Mouse (Mus musculus): ENCODE data around the gene Gm5134. TPM values are rescaled to one million over a fixed set of nuclear protein-coding genes. Genes with fewer than 3 reads are reported as not detected.

Gm5134 gene
- 0.07 and 0.13 TPM in 2 replicates for polyA plus RNA-seq (2012; rRNA removed)

DNA sequence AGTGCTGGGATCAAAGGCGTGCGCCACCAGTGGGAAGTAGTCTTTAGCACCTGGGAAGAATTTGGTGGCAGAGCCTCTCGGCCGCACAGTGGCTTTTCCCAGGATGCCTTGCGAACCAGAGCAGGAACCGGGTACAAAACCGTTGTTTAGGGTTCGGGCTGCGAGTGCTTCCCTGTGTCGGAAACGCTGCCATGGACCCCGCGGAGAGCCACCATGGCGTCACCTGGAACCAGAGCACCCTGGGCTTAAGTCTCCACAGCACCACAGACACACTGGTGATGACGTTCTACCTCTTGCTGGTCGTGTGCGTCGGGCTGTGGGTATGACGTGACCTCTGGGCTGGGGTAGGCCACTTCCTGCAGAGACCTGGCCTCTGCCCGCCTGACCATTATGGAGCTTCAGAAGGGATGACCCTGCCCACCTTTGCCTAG, at the start of gene Gm5134:
Gm5134 (plus strand) TSS at position 134 of the 431 bp plus-strand sequence.
- no peak for DNase-seq (ENCODE audit: low read depth)

DNA sequence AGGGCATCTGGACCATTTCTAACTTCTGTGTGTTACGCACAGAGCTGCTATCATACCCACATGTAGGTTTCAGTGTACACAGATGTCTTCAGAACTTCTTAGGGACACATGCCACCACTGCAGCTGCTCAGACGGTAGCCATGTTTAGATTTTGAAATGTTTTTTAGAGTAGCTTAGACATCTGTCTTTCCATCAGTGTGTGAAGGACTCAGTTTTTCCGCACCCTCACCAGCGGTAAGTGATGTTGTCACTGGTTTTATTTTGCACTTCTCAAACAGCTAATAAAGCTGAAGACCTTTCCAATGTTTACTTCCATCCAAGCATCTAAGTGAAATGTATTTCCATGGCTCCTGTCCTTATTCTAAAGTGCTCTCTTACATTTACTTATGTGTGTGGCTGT, 47.4 kb upstream of the Gm5134 start:
- no peak for DNase-seq (ENCODE audit: low read depth)

DNA sequence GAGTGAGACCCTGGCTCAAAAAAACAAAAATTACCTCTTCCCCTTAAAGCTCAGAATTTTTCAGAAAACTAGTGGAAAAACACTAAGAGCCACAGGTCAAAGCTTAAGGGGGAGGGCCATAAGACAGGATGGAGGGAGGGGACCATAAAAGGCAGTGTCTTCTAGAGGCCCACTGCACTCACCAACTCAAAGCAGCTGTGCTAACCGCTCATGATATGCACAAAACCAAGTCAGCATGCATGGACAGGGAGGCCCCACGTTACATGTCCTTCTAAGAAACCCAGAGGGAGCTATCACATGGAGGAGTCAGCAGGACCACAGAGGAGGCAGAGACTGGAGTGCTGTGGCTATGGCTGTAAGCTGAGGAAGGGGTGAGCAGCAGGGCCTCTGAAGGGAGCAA, 43.6 kb upstream of the Gm5134 start:
- DNase-seq (ENCODE audit: low read depth), result no peak

DNA sequence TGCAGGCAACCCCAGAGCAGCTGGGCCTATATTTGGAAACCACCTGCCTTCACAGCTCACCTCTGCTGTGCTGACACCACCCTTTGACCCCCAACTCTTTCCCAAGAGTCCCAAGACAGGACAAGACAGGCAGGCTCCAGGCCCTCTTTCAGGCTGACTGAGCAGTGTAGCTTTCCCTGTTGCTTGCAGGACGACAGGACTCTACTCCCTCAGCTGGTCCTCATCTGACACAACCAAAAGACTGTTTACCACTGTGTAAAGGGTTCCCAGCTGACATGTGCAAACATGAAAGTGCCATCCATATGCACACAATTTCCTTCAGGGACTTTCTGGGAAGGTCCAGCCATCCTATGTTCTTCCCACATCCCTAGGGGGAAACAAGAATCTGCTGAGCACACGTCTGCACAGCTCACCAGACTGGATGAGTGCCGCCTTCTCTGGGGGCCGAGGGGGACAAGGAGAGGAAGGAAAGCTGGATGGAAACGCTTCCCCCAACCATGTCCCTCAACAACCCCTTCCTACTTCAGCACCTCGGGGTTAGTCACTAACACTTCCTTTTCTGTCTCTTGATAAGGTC, 41.2 kb upstream of the Gm5134 start:
- no peak for DNase-seq (ENCODE audit: low read depth)

DNA sequence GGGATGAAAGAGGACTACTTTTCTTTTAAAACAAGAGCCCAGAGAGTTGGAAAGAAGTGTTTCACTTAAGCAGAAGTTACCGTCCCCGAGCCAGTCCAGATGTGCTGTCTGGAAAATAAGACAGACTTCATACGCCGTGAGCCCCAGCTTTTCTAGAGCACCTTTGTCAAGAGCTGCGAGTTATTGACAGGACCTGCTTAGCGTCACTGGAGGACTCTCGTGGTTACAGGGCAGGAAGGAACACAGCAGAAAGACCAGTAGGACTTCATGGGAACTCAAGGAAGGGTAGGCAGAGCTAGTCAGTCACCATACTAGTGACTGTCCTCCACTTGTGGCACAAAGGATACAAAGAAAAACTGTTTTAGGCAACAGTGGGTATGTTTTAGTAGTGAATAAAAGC, 38.8 kb upstream of the Gm5134 start:
- no peak for DNase-seq (ENCODE audit: low read depth)

DNA sequence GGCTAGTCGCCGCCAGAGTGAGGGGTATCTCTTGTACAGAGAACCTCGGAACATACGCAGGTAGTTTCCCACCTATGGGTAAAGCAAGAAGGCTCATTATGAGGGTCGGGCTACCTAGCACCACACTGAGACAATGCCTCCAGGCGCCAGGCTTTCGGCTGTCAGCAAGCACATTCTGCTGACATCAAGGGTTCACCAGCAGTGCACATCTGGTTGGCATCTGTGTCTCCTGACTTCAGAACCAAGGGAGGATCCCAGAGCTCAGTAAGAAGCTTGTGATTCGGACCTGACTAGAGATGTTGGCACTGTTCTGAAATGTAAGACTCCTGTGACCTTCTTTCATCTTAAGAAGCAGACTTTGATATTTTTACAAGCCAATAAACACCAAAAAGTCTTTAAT, 37.5 kb upstream of the Gm5134 start:
- no peak for DNase-seq (ENCODE audit: low read depth)

DNA sequence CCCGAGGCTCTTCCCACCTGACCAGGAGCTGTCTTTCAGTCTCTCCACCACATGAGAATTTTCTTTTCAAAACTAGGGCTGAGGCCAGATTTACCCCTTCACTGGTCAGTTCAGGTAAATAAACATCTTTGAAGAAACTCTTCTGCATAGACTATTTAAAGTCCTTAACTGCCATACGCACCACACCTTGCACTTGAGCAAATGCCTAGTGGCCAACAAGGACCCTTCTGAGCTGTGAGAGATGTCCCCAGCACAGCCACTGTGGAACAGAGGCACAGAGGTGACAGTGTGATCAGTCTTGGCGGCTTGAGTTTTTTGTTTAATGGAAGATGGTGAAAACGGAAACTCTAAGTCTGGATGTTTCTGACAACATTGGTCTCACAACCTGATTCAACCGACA, 35.3 kb upstream of the Gm5134 start:
- no peak for DNase-seq (ENCODE audit: low read depth)

DNA sequence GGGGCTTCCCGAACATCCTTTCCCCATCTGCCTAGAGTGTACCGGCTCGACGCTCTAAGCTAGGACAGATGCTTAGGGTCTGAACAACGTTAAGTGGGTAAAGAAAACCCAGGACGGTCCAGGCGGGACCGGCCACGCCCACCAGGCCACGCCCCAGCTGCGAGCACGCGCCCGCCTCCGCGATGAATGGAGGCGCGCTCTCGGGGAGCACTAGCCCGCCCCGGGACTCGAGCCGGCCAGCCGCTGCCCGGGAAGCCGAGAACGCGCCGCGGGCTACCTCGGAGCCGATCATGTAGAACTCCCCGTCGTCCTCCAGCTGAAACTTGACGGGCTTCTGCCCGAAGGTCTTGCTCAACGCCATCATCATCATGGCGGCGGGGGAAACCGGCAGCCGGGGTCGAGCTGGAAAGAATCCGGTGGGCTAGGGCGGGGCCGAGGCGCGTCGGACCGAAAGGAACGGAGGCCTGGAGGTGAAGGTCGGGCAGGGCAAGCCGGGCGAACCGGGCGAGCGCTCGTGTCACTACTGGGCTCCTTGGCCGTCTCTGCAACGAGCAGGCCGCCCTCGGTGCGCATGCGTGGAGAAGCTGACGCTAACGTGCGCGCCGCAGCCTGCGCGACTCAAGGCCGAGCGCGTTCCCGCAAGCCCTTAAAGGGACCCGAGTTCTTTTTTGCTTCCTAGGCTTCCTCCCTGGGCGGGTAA, 33.1 kb upstream of the Gm5134 start, which contains the start of gene Smarcb1:
Smarcb1 (minus strand) TSS at position 592 of the 700 bp plus-strand sequence.
- no peak for DNase-seq (ENCODE audit: low read depth)

DNA sequence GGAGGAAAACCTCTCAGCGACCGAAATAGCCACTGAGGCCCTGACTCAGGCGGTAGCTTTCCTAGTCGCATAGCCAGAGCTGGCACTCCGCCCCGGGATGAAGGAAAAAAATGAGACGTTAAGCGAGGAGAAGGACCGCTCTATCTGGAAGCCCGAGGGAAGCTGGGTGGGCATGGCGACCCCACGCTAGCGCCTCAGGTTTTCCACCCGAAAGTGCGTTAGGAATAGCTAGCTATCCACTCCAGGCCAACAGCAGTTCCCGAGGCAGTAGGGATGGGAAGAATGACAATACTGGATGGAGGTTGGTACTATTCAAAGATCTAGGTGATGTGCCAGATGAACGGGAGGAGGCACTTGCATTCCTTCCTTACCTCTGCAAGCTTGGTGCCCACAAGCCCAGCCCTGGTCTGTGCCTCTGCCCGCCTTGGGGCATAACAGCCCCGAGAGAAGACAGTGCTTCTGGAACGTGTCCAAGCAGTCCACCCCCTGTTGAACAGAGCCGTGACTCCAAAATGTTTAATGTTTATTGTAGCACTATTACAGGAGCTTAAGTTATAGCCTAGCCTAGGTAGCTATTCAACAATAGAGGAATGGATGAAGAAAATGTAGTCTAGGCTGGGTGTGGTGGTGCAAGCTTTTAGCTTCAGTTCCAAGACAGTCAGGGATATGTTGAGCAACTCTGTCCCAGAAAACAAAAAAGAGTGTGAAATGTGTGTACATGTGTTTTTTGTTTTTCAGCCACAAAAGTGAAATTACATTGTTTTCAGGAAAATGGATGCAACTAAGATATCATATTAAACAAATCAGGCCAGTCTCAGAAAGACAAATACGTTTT, 32.4 kb upstream of the Gm5134 start:
- no peak for DNase-seq (ENCODE audit: low read depth)

DNA sequence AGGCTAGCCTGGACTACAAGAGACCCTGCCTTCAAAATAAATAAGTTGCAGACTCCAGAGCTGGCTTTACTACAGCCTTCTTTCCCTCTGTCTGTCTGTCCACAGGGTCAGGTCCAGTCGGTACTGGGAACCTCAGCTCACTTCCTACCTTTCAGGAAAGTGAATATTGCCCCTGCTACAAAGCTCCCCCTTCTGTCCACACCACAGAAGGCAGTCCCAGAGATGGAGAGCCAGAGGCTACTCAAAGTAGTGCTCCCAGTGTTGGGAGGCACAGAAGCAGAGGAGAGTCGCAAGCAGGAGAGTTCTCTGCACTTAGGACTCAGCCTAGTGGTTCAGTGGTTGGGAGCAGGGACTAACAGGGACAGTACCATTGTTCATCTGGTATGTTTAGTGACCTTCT, 30.0 kb upstream of the Gm5134 start:
- DNase-seq (ENCODE audit: low read depth), result no peak

DNA sequence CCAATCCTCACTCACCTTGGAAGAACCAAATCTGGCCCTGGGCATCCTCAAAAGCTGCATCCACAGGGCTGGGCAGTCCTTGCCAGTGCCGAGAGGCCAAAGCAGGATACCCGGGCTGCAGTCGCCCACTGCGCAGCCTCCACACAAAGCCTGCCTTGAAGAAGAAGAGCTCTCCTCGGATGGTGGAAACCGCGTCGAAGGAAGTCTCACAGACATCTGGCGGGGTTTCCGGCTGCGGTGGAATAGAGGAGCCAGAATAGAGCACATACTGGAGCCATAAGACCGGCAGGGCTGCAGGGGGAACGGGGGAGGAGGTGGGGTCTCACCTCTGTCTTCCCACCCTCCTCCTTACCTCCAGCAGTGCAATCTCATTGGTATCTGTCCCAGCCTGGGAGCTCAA, 27.9 kb upstream of the Gm5134 start:
- no peak for DNase-seq (ENCODE audit: low read depth)

DNA sequence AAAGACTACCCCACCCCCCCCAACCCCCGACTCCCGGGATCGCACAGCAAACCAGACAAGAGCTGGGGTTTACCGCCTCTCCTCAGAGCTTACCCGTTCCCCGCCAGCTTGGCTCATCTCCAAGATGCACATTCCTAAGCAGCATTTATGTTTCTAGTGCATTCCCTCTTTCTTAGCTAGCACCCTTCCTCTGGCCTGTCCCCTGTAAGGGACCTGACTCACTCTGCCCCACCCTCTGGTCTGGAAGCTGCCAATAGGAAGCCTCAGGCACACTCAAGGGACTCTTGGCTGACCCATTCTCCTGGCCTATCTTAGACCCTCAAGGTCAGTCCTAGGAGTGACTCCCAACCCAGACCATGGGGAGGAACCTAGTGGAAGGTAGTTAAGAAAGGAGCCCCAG, 24.0 kb upstream of the Gm5134 start:
- DNase-seq (ENCODE audit: low read depth), result no peak

DNA sequence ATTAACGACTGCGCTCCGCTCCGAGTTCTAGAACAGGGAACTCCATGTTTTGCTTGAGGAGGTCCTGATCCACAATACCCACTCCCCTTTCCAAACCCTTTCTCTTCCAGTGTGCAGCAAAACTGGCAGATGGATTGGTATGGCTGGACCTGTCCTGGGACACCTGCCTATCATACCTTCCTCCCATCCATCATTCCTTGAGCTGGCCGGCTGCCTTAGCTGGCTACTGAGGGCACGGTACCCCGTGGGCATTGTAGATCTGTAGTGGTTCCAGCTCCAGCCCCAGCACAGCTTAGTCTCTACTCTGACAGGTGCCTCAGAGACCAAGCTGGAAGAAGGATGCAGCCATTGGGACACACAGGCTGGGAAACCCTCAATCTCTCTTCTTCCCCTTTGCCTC, 23.0 kb upstream of the Gm5134 start:
- DNase-seq (ENCODE audit: low read depth), result no peak

DNA sequence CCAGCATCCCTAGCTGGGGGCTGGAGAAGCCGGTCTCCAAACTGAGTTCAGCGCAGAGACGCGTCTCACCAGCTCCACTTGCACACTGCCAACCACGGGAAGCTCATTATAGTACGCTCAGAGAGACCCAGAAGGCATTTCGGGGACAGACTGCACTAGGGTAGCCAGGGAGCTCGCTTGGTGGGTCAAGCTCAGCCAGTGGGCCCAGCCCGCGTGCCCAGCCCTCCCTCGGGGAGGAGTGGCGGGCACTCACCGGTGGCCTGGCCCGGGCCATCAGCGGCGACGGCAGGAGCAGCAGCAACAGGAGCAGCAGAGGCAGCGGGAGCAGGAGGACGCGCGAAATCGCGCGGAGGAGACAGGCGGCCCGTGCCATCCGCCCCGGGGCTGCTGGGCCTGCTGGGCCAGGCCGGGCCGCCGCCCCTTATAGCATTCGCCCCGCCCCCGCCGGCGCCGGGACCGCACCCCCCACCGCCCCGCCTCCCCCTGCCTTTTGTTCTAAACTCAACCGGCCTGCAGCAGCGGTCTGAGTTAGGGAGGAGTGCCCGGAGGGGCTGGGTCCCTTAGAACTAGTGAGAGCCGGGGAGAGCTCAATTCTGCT, 22.1 kb upstream of the Gm5134 start:
- DNase-seq (ENCODE audit: low read depth), result no peak

DNA sequence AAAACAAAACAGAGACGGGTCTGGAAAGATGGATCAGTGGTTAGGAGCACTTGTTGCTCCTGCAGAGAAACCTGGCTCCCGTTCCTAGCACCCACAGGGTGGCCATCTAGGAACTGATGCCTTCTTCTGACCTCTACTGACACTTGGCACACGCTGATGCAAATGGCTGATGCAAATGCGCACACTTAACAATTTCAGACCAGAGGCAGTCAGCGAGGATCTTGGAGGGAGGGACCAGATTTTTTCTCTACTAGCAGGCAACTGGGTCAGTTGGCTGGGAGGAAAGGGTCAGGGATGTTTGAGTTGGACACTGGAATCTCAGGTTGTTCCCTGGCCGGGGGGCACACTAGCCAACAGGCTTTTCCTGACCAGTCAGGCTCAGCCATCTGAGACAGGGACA, 21.4 kb upstream of the Gm5134 start, which contains the start of gene Chchd10:
Chchd10 (plus strand) TSS at position 240 of the 400 bp plus-strand sequence.
- no peak for DNase-seq (ENCODE audit: low read depth)

DNA sequence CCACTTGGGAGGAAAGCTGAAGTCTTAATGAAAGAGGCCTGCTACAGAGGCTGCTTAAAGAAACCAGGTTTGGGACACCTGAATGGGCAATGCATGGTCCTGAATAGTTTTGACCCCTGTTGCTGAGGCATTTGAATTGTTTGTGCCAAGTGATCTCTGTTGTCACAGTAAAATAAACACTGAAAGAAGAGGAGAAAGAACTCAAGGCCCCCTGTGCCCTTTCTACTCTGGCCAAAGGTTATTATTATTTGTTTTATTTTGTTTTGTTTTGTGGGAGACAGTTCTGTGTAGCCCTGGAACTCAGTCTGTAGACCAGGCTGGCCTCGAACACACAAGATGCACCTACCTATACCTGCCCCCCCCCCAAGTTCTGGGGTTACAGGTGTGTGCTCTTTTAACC, 19.3 kb upstream of the Gm5134 start:
- no peak for DNase-seq (ENCODE audit: low read depth)

DNA sequence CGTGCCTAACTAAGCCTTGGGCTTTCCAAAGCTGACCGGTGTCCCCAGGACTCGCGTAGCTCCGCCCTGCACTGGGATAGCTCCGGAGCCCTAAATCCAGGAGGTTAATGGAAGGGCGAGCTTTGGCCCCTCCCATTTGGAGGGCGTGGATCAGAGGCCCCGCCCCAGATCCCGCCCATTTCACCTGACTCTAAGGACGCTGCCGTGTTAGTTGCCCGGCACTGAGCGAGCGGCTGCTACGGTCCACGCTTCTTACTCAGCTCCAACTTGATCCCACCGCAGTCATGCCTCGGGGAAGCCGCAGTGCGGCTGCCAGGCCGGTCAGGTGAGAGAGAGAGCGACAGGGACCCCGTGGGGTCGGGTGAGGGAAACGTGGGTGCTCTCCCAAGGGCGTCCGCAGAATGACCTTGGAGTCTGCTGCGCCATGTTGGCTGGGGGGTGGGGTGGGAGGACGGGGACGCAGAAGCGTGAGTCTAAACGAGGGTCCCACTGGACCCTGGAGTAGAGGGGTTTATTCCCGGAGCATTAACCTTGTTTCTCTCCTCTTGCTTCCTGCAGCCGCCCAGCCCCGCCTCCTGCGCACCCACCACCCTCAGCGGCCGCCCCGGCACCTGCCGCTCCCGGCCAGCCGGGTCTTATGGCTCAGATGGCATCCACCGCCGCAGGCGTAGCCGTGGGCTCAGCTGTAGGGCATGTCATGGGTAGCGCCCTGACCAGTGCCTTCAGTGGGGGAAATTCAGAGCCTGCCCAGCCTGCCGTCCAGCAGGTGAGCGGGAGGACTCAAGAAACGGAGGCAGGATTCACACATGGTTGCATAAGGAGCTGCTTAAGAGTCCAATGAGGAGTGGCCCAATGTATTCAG, 18.4 kb upstream of the Gm5134 start, which contains the start of gene Mmp11:
Mmp11 (minus strand) TSS at position 817 of the 862 bp plus-strand sequence.
- DNase-seq (ENCODE audit: low read depth), result no peak

DNA sequence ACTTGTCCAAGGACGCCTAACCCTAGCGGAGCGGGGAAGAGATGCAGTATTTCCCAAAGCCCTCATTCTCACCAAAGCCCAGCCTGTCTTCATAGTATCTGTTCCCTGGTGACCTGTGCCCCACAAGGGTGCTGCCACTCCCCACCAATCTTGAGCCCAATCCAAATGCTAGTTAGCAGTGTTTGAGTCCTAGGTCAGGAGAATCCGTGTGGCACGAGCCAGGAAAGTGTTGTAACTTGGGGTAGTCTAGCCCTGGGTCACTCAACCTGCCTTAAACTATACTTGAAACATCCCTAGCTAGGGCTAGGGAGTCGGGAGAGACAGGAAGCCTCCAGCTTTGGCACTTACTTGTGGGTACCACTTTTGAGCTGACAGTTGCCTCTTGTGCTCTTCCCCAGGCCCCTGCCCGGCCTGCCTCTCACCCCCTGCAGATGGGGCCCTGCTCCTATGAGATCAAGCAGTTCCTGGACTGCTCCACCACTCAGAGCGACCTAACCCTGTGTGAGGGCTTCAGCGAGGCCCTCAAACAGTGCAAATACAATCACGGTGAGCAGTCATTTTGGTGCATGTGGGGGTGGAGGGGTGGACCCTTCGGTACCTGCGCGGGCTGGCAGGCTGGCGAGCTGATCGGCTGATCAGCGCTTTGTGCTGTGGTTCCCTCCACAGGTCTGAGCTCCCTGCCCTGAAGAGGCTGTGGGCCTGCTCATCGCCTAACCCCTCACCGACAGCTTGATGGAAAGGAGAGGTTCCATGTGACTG, 17.2 kb upstream of the Gm5134 start:
- DNase-seq (ENCODE audit: low read depth), result no peak

DNA sequence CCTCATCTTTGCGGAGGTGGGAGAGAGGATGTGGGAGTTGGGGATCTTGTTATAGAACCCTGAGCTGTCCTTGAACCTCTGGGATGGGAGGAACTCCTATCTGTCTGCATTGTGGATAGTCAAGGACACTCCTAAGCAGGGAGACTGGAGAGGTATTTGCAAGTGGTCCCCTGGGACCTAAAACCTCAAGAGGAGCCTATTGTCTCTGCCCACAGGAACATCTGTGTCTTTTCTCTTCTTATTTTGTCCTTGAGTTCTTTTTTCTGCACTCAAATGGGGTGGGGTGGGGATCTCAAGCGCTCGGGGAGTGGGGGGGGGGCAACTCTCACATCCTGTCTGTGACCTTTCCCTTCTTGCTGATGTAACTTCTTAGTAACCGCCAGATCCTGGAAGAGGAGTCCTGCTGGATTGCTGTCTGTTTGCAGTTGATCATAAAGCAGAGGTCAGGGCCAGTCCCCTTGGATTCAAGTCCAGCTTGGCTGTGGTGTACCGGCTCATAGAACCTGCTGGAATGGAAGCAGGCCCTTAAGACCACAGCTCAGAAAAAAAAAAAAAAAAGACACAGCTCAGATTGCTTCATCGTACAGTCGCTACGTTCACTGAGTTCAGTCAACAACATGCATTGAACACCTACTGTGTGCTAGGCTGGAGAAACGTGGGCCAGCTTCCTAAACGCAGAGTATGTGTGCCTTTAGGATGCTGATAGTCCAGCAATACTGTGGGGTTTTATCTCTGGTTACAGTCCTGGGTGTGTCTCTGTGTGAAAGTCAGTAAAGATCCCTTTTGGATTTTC, 16.3 kb upstream of the Gm5134 start:
- DNase-seq (ENCODE audit: low read depth), result no peak

Measured in gonadal fat pad, adult 2 months (tissue).